Mouse (Mus musculus): ENCODE measurements around the gene Veph1. TPM values are rescaled to one million over a fixed set of nuclear protein-coding genes. Genes with fewer than 3 reads are reported as not detected.

The Veph1 gene
- total RNA-seq, 2 experiments from 2014 or later = not detected

DNA sequence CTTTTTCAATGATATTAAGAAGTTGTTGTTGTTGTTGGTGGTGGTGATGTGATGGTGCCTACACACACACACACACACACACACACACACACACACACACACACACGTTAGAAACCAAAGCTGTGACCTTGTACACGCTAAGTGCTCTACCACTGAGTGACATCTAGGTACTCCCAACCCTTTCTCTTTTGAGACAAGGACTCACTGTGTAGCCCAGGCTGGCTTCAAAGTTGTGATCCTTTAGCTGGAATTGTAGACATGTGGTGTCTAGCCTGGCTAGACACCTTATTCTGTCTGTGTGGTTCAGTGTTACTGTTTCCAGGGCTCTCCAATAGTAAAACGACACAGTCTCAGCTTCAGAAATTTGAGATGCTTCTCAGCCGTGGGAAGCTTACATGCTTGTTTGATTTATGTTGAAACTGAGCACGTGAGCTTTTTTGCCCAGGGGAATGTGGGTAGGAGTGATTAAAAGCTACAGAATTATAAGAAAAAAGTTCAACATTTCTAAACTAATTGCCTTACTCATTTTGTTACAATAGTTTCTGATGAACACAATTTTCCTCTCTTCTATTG, 272.3 kb downstream of the Veph1 start:
- H3K4me3 ChIP-seq = no peak overlapping the region
- intact Hi-C loops (cut with DNase I) = no loop called here
- TF ChIP-seq CTCF (IDR thresholded peaks at IDR 0.05) = no peak
- no peak for DNase-seq
- no peak overlapping the region for H3K27ac ChIP-seq

DNA sequence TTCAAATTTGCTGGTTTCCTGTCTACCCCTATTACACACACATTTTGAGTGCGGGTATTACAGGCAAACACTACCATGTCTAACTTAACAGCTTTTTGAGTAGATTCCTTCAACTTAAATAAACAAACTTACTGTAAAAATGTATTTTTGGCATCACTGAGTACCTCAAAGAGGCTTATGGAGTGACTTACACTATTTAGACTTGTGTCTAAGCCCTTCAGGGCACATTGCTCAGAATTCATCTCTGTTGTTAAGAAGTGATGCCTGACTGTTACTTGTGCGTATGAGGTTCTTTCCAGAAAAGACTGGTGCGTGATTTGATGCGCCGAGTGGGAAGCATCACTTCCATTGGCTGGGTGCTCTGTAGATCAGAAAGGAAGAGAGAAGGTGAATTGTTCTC, 277.5 kb downstream of the Veph1 start:
- Histone ChIP-seq H3K27ac (no peak overlapping the region), H3K4me3 (no peak overlapping the region)
- DNase-seq = no peak
- intact Hi-C loops (cut with DNase I) = no loop called here
- TF ChIP-seq CTCF (IDR thresholded peaks at IDR 0.05) = no peak

DNA sequence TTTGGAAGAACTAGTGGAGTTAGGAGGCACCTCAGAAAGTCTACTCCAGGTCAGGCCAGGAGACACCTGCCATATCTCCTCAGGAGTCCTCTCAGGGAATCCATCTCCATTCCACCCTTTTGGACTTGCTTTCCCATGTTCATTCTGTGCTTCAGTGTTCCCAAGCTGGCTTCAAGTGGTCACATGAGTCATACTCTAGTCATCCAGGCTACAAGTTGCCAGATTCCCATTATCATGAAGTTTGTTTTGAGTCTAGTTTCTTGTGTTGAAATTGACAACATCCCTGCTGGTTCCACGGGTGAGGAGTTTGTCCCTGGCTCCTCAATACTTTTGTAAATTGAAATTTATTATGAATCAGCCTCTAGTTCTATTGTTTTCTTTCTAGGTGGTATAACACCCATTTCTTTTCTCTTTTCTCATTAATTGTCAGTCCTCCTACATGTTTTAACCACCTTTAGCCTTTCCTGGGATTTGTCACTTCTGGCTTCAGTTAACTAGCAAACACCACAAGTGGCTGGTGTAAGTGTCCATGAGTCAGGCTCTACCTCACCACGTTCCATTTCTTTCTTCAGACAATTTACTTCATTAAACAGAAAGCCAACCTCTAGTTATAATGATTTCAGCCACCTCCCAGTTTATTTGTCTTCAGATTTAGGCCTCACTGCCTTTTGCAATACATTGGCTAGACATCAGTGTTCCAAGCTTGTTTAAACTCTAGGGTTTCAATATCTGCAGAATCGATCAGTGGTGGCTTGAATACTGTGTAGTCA, 288.8 kb downstream of the Veph1 start:
- no peak for DNase-seq
- intact Hi-C loops (cut with DNase I) = loop anchor here (5.0 kb wide), 1 partner anchor 229 kb away; no protein-coding TSS in a partner anchor
- no peak for TF ChIP-seq CTCF (IDR thresholded peaks at IDR 0.05)
- peak overlapping the region; percentile 57 for H3K27ac ChIP-seq
- no peak overlapping the region for H3K4me3 ChIP-seq

DNA sequence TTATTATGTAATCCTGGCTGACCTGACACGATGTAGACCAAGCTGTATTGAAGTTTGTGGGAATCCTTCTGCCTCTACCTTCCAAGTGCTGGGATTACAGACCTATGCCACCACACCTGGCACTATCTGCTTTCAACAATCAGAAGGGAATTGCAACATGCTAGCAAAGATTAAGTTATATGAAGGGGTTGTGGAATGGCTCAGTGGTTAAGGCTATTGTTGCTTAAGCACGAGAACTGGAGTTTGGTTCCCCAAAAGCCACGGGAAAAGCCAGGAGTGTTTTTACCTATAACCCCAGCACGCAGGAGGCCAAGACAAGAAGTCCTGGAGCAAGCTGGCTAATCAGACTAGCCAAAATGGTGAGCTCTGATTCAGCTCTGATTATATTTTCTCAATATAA, 291.6 kb downstream of the Veph1 start:
- DNase-seq = no peak
- H3K27ac ChIP-seq = no peak overlapping the region
- no peak overlapping the region for H3K4me3 ChIP-seq
- intact Hi-C loops (cut with DNase I) = loop anchor here (5.0 kb wide), 1 partner anchor 232 kb away; no protein-coding TSS in a partner anchor
- no peak for TF ChIP-seq CTCF (IDR thresholded peaks at IDR 0.05)

DNA sequence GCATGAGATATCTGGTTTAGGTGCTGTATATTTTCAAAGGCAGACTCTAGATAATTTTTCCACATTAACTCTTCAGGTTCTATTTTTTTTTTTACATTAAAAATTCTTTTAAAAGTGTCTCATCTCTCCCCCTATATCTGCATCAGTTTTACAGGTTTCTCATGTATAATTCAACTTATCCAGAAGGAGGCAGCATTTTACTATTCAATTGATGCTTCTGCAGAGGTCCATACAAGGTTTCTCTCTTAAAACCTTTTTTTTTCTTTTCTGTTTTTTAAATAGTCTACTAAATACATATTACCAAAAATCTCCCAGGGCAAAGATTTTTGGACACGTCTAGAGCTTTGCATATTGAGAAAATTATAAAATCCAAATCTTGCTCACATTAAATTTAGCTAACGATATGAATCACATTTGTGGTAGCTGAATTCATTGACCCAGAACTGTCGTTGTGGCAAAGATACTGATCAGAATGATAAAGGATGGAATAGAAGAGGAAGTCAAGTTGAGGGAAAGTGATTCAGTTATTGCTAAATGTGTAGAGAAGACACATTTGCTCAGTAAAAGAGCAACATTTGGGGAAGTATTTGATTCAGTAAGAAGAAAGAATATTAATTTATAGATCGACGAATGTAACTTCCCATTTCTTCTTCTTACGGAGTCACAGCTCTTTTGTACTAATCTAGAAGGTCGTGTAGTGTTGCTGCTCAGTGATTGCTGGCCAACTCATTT, 292.3 kb downstream of the Veph1 start:
- TF ChIP-seq CTCF (IDR thresholded peaks at IDR 0.05) = peak; percentile 52
- Histone ChIP-seq H3K4me3 (no peak overlapping the region), H3K27ac (no peak overlapping the region)
- intact Hi-C loops (cut with DNase I) = no loop called here
- no peak for DNase-seq

Other genes with a start within 250 kb of the Veph1 start
- 1 to 10 TPM; 3.0 to 4.2 TPM for gene Ptx3, start 76.9 kb downstream of the Veph1 start, total RNA-seq (2021)